In genomic region chr19:16324239-16324638, GRCm38 (mm10) we compare ENCODE assay signal across 20 mouse cellular contexts.
DNase-seq lines count a peak whose midpoint lies in the region; ATAC-seq and TF ChIP-seq lines count a peak whose summit lies in the region.
"Had no signal": no experiment of that assay in that cellular context is flagged by ENCODE, and none has a peak within 500 bp of the region (broad histone marks: within the 10 kb centered on the region; RNA-seq: fewer than 3 reads in every experiment).

No protein-coding gene starts in this region.

- no peak overlapping the region for H3K9ac ChIP-seq in intestine, postnatal 0 days (ENCODE audit: low read depth, low read length)
- no peak overlapping the region for H3K9ac ChIP-seq in intestine, embryonic 16.5 days (ENCODE audit: low read depth, low read length)
- H3K9ac ChIP-seq in midbrain, embryonic 14.5 days (replicated peaks; ENCODE audit: low read length) = no peak overlapping the region
- H3K9ac ChIP-seq in midbrain, embryonic 16.5 days (ENCODE audit: low read depth, low read length) = no peak overlapping the region
- H3K9ac ChIP-seq: embryonic facial prominence, embryonic 15.5 days; forebrain, embryonic 15.5 days; liver, embryonic 15.5 days had no signal

- H3K9me3 ChIP-seq in intestine, postnatal 0 days (ENCODE audit: control insufficient read depth) = no peaks in the 10 kb centered on the region
- no peaks in the 10 kb centered on the region for H3K9me3 ChIP-seq in intestine, embryonic 16.5 days (ENCODE audit: control insufficient read depth, low read length)
- no peaks in the 10 kb centered on the region for H3K9me3 ChIP-seq in midbrain, embryonic 14.5 days (ENCODE audit: control insufficient read depth, low read length)
- H3K9me3 ChIP-seq in midbrain, embryonic 16.5 days (replicated peaks; ENCODE audit: control insufficient read depth, low read length, poor library complexity, severe bottlenecking) = no peaks in the 10 kb centered on the region
- H3K9me3 ChIP-seq: embryonic facial prominence, embryonic 15.5 days; forebrain, embryonic 15.5 days; heart, embryonic 10.5 days; limb, embryonic 10.5 days; liver, embryonic 15.5 days had no signal

- no peak overlapping the region for H3K4me2 ChIP-seq in intestine, postnatal 0 days (replicated peaks; ENCODE audit: low read depth)
- no peak overlapping the region for H3K4me2 ChIP-seq in intestine, embryonic 16.5 days (ENCODE audit: low read depth, low read length)
- H3K4me2 ChIP-seq in midbrain, embryonic 14.5 days (ENCODE audit: low read length) = no peak overlapping the region
- no peak overlapping the region for H3K4me2 ChIP-seq in midbrain, embryonic 16.5 days (ENCODE audit: low read length)
- H3K4me2 ChIP-seq: embryonic facial prominence, embryonic 15.5 days; forebrain, embryonic 15.5 days; liver, embryonic 15.5 days had no signal

- ATAC-seq in CD4-positive, CD25-positive, alpha-beta regulatory T cell, adult 4 months = no peak
- ATAC-seq in intestine, postnatal 0 days = no peak
- ATAC-seq in intestine, embryonic 16.5 days = no peak
- no peak for ATAC-seq in midbrain, embryonic 14.5 days (ENCODE audit: low FRiP score, low TSS enrichment)
- ATAC-seq in midbrain, embryonic 16.5 days = no peak
- ATAC-seq: forebrain, embryonic 15.5 days; hindbrain, embryonic 16.5 days had no signal

- TF ChIP-seq CTCF in intestine, postnatal 0 days (IDR thresholded peaks at IDR 0.05; ENCODE audit: low read depth) = peak; percentile 54

- H3K4me3 ChIP-seq in intestine, postnatal 0 days (ENCODE audit: low read depth, low read length) = no peak overlapping the region
- H3K4me3 ChIP-seq in intestine, embryonic 16.5 days (ENCODE audit: low read length) = no peak overlapping the region
- H3K4me3 ChIP-seq in midbrain, embryonic 14.5 days (replicated peaks; ENCODE audit: low read depth, low read length) = no peak overlapping the region
- no peak overlapping the region for H3K4me3 ChIP-seq in midbrain, embryonic 16.5 days (ENCODE audit: low read depth, low read length)
- H3K4me3 ChIP-seq: embryonic facial prominence, embryonic 15.5 days; forebrain, embryonic 15.5 days; heart, embryonic 10.5 days; limb, embryonic 10.5 days; liver, embryonic 15.5 days had no signal

- WGBS in intestine, postnatal 0 days = 85% methylated on average over 3 of the region's 3 CpGs
- WGBS in intestine, embryonic 16.5 days = 90% methylated on average over 3 of the region's 3 CpGs
- WGBS in midbrain, embryonic 14.5 days = 95% methylated on average over 3 of the region's 3 CpGs
- WGBS in midbrain, embryonic 16.5 days = 88% methylated on average over 3 of the region's 3 CpGs

- H3K27ac ChIP-seq in intestine, postnatal 0 days (ENCODE audit: low read depth, low read length) = no peak overlapping the region
- no peak overlapping the region for H3K27ac ChIP-seq in intestine, embryonic 16.5 days (ENCODE audit: low read length)
- no peak overlapping the region for H3K27ac ChIP-seq in midbrain, embryonic 14.5 days (replicated peaks; ENCODE audit: low read depth, low read length)
- no peak overlapping the region for H3K27ac ChIP-seq in midbrain, embryonic 16.5 days (ENCODE audit: low read length)
- H3K27ac ChIP-seq: embryonic facial prominence, embryonic 15.5 days; forebrain, embryonic 15.5 days; heart, embryonic 10.5 days; limb, embryonic 10.5 days; liver, embryonic 15.5 days; macrophage had no signal

- no peaks in the 10 kb centered on the region for H3K27me3 ChIP-seq in intestine, postnatal 0 days (replicated peaks; ENCODE audit: control insufficient read depth, insufficient read depth, low read length)
- no peaks in the 10 kb centered on the region for H3K27me3 ChIP-seq in intestine, embryonic 16.5 days (replicated peaks; ENCODE audit: control insufficient read depth, insufficient read depth, low read length)
- no peaks in the 10 kb centered on the region for H3K27me3 ChIP-seq in midbrain, embryonic 14.5 days (ENCODE audit: control insufficient read depth, insufficient read depth, low read length)
- H3K27me3 ChIP-seq in midbrain, embryonic 16.5 days (ENCODE audit: control insufficient read depth, insufficient read depth, low read depth, low read length) = no peaks in the 10 kb centered on the region
- H3K27me3 ChIP-seq: embryonic facial prominence, embryonic 15.5 days; forebrain, embryonic 15.5 days; liver, embryonic 15.5 days had no signal

- DNase-seq in CD4-positive, CD25-positive, alpha-beta regulatory T cell, adult 2 months (ENCODE audit: low read depth, low spot score) = peak; percentile 14
- DNase-seq in midbrain, embryonic 14.5 days = peak; percentile 32
- DNase-seq in induced T-regulatory cell, adult 2 months (ENCODE audit: low read depth) = peak; percentile 16
- DNase-seq in right cerebral cortex, postnatal 36 days (ENCODE audit: low spot score in 2 of 2) = no peak
- DNase-seq: cerebellum, adult 9-11 months; gastrocnemius, postnatal 25 days; kidney, adult 2 months; layer of hippocampus, adult 9-11 months; liver had no signal

- H3K4me1 ChIP-seq in intestine, postnatal 0 days (replicated peaks; ENCODE audit: control insufficient read depth, insufficient read depth, low read length) = 0 out of 2 replicates have a peak, but pooled peaks cover 3% of the 10 kb centered on the region
- H3K4me1 ChIP-seq in intestine, embryonic 16.5 days (ENCODE audit: control insufficient read depth, insufficient read depth, low read length) = peaks cover 20% of the 10 kb centered on the region
- peaks cover 28% of the 10 kb centered on the region for H3K4me1 ChIP-seq in midbrain, embryonic 14.5 days (ENCODE audit: control insufficient read depth, insufficient read depth, low read length)
- H3K4me1 ChIP-seq in midbrain, embryonic 16.5 days (ENCODE audit: control insufficient read depth, insufficient read depth, low read length) = peaks cover 36% of the 10 kb centered on the region

- H3K36me3 ChIP-seq in intestine, postnatal 0 days (ENCODE audit: control insufficient read depth, insufficient read depth) = peaks cover 3% of the 10 kb centered on the region; the same call in 1 of the 2 replicates
- H3K36me3 ChIP-seq in intestine, embryonic 16.5 days (ENCODE audit: control insufficient read depth, insufficient read depth, low read length) = no peaks in the 10 kb centered on the region
- 0 out of 2 replicates have a peak, but pooled peaks cover 5% of the 10 kb centered on the region for H3K36me3 ChIP-seq in midbrain, embryonic 14.5 days (ENCODE audit: control insufficient read depth, insufficient read depth, low read length)
- H3K36me3 ChIP-seq in midbrain, embryonic 16.5 days (ENCODE audit: control insufficient read depth, insufficient read depth, low read length) = no peaks in the 10 kb centered on the region
- H3K36me3 ChIP-seq: embryonic facial prominence, embryonic 15.5 days; forebrain, embryonic 15.5 days; heart, embryonic 10.5 days; limb, embryonic 10.5 days; liver, embryonic 15.5 days had no signal

Comparison
In these comparisons a context has a peak if more than half of its experiments do, and no peak if none do; other contexts are left out.
1. DNase-seq: peak in CD4-positive, CD25-positive, alpha-beta regulatory T cell, adult 2 months (single experiment), midbrain, embryonic 14.5 days (single experiment) and induced T-regulatory cell, adult 2 months (single experiment); none in right cerebral cortex, postnatal 36 days (0 of 2).